Mouse (Mus musculus): ENCODE data around the gene Baz1a. TPM values are rescaled to one million over a fixed set of nuclear protein-coding genes. Genes with fewer than 3 reads are reported as not detected.
A peak's percentile ranks its signal among the peaks of the same experiment; 100 is the strongest.

Gene Baz1a
- polyA plus RNA-seq, 2 experiments, result 17.7 to 26.4 TPM

- Histone ChIP-seq H3K4me1 (replicated peaks; ENCODE audit: control insufficient read depth in 2 of 2, insufficient read depth in 2 of 2, low read length in 1 of 2) (peaks cover 0 to 10% of the 10 kb centered on the region in 2 experiments; a peak in 2 of 4 replicates), H3K36me3 (replicated peaks; ENCODE audit: control insufficient read depth, insufficient read depth, low read depth) (no peaks in the 10 kb centered on the region), H3K9ac (replicated peaks) (no peak overlapping the region; the same call in 1 of the 2 replicates), H3K4me2 (ENCODE audit: low read depth) (peak overlapping the region; percentile 31), H3K27me3 (ENCODE audit: control insufficient read depth, insufficient read depth, low read length) (no peaks in the 10 kb centered on the region), H3K4me3 (ENCODE audit: insufficient read depth in 1 of 2, low read depth in 2 of 2, low read length in 2 of 2) (peak overlapping the region in 1 of 2 experiments; percentile 30; a peak in 1 of 4 replicates), H3K9me3 (ENCODE audit: control insufficient read depth, low read length) (no peaks in the 10 kb centered on the region), H3K27ac (no peak overlapping the region)
- ATAC-seq (ENCODE audit: insufficient read depth) (no peak), DNase-seq (ENCODE audit: low read depth in 3 of 3, low spot score in 3 of 3) (no peak)
- TF ChIP-seq CTCF (IDR thresholded peaks at IDR 0.05; ENCODE audit: low read depth), result no peak
- TF ChIP-seq EP300 (IDR thresholded peaks at IDR 0.05; ENCODE audit: low read depth), result no peak
- WGBS (ENCODE audit: insufficient replicate concordance), result 56% methylated on average over 6 of the region's 6 CpGs
Measured at GRCm38 (mm10) chr12:54994068-54994386, 20.1 kb downstream of the Baz1a start.

DNA sequence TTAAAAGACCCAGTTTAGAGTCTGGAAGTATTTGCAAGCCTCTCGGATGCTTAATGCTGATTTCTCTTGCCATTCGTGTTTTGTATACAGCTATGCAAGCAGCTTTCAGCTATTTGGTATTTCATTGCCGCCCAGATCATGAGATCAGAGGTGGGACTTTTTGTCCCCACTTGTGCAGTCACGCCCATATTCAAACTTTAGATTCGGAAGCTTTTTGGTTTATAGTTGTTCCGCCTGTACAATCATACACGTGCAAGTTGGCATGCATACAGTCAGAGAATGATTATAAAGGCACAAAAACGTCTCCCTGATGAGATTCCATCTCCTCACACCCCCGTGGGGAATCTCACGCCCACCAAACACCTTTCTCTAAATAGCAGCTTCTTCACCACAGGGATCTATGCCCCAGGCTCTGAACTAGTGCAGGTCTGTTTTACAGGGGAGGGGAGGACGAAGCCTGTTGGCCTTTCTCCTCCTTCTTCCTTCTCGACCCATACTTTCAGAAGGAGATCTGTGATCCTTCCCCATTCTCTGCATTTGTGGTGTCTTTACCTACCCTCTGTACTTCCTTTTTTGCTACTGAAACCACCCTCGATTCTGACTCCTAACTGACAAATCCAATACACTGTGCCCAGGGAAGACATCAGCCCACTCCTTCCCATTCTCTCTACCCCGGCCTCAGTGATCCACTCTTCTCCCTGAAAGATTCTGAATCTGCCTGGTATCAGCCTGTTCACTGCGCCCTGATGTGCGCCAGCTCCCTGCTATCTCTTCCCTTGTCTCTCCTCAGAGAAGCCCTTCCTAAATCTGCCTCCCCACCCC is 20.7 kb downstream of the Baz1a start:
- Histone ChIP-seq H3K4me2 (ENCODE audit: low read depth) (peak overlapping the region; percentile 31), H3K9me3 (ENCODE audit: control insufficient read depth, low read length) (no peaks in the 10 kb centered on the region), H3K27ac (no peak overlapping the region), H3K36me3 (replicated peaks; ENCODE audit: control insufficient read depth, insufficient read depth, low read depth) (no peaks in the 10 kb centered on the region), H3K4me3 (ENCODE audit: insufficient read depth in 1 of 2, low read depth in 2 of 2, low read length in 2 of 2) (peak overlapping the region in 1 of 2 experiments; percentile 30; a peak in 1 of 4 replicates), H3K27me3 (ENCODE audit: control insufficient read depth, insufficient read depth, low read length) (no peaks in the 10 kb centered on the region), H3K9ac (replicated peaks) (peak overlapping the region; percentile 18; the same call in 1 of the 2 replicates), H3K4me1 (replicated peaks; ENCODE audit: control insufficient read depth in 2 of 2, insufficient read depth in 2 of 2, low read length in 1 of 2) (peaks cover under 1 to 11% of the 10 kb centered on the region in 2 experiments; a peak in 2 of 4 replicates)
- TF ChIP-seq CTCF (IDR thresholded peaks at IDR 0.05; ENCODE audit: low read depth), result no peak
- TF ChIP-seq EP300 (IDR thresholded peaks at IDR 0.05; ENCODE audit: low read depth), result no peak
- ATAC-seq (ENCODE audit: insufficient read depth), result no peak
- DNase-seq (ENCODE audit: low read depth in 3 of 3, low spot score in 3 of 3), result no peak
- WGBS (ENCODE audit: insufficient replicate concordance), result 29% methylated on average over 16 of the region's 16 CpGs

- ATAC-seq (ENCODE audit: insufficient read depth) (no peak), DNase-seq (ENCODE audit: low read depth in 3 of 3, low spot score in 3 of 3) (no peak)
- Histone ChIP-seq H3K36me3 (replicated peaks; ENCODE audit: control insufficient read depth, insufficient read depth, low read depth) (no peaks in the 10 kb centered on the region), H3K27me3 (ENCODE audit: control insufficient read depth, insufficient read depth, low read length) (no peaks in the 10 kb centered on the region), H3K27ac (no peak overlapping the region), H3K4me1 (replicated peaks; ENCODE audit: control insufficient read depth in 2 of 2, insufficient read depth in 2 of 2, low read length in 1 of 2) (peaks cover 3 to 11% of the 10 kb centered on the region in 2 experiments; a peak in 2 of 4 replicates), H3K9me3 (ENCODE audit: control insufficient read depth, low read length) (no peaks in the 10 kb centered on the region), H3K4me3 (ENCODE audit: insufficient read depth in 1 of 2, low read depth in 2 of 2, low read length in 2 of 2) (no peak overlapping the region), H3K4me2 (ENCODE audit: low read depth) (no peak overlapping the region), H3K9ac (replicated peaks) (no peak overlapping the region)
- TF ChIP-seq CTCF (IDR thresholded peaks at IDR 0.05; ENCODE audit: low read depth), result no peak
- no peak for TF ChIP-seq EP300 (IDR thresholded peaks at IDR 0.05; ENCODE audit: low read depth)
- 70% methylated on average over 3 of the region's 3 CpGs for WGBS (ENCODE audit: insufficient replicate concordance)
Measured at GRCm38 (mm10) chr12:54992814-54993213, 21.3 kb downstream of the Baz1a start.

DNA sequence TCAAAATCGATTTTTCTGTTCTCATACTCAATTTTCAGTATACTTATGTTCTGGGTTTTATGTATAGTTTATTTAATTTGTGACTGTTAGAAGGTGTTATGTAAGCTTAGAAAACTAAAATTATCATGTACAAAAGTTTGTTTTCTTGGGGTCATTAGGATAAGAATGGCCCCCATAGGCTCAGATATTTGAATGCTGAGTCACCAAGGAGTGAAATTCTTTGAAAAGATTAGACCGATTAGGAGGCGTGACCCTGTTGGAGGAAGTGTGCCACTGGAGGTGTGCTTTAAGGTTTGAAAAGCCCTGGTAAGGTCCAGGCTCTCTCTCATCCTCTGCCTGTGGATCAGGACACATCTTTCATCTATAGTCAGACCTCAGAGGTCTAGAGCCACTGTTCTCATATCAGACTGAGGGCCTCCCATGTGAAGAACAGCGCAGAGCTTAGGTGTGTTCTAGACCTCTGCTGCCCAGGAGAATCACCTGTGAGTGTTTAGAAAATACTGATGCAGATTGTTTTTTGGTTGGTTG is 25.8 kb downstream of the Baz1a start:
- Histone ChIP-seq H3K36me3 (replicated peaks; ENCODE audit: control insufficient read depth, insufficient read depth, low read depth) (no peaks in the 10 kb centered on the region), H3K27ac (no peak overlapping the region), H3K9me3 (ENCODE audit: control insufficient read depth, low read length) (no peaks in the 10 kb centered on the region), H3K27me3 (ENCODE audit: control insufficient read depth, insufficient read depth, low read length) (no peaks in the 10 kb centered on the region), H3K4me2 (ENCODE audit: low read depth) (no peak overlapping the region), H3K9ac (replicated peaks) (no peak overlapping the region), H3K4me1 (replicated peaks; ENCODE audit: control insufficient read depth in 2 of 2, insufficient read depth in 2 of 2, low read length in 1 of 2) (peaks cover 9 to 10% of the 10 kb centered on the region in 2 experiments), H3K4me3 (ENCODE audit: insufficient read depth in 1 of 2, low read depth in 2 of 2, low read length in 2 of 2) (no peak overlapping the region)
- TF ChIP-seq EP300 (IDR thresholded peaks at IDR 0.05; ENCODE audit: low read depth), result no peak
- TF ChIP-seq CTCF (IDR thresholded peaks at IDR 0.05; ENCODE audit: low read depth), result no peak
- ATAC-seq (ENCODE audit: insufficient read depth) (no peak), DNase-seq (ENCODE audit: low read depth in 3 of 3, low spot score in 3 of 3) (peak in 2 of 3 experiments; percentile 28 to 33)
- 70% methylated on average over 4 of the region's 4 CpGs for WGBS (ENCODE audit: insufficient replicate concordance)

DNA sequence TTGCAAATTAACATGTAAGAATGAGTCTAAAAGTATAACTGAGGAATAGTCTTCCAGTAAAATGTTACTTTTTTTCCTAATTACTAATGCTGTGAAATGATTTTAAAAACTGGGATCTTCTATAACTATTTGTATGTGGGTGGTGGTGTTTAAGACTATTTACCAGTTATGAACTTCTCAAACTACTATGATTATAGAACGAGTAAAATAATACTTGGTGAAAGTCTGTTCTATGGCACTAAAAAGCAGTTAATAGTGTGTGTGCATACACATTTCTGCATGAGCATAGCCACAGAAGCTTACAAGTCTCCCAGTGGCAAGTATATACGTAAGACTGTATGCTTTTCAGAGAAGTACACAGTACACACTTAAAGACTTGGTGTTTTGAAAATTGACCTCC is 27.0 kb downstream of the Baz1a start:
- H3K9ac ChIP-seq (replicated peaks), result no peak overlapping the region
- no peak overlapping the region for H3K27ac ChIP-seq
- TF ChIP-seq EP300 (IDR thresholded peaks at IDR 0.05; ENCODE audit: low read depth) (no peak), CTCF (IDR thresholded peaks at IDR 0.05; ENCODE audit: low read depth) (no peak)
- WGBS (ENCODE audit: insufficient replicate concordance), result 64% methylated on average over 2 of the region's 2 CpGs
- DNase-seq (ENCODE audit: low read depth in 3 of 3, low spot score in 3 of 3), result no peak
- H3K4me3 ChIP-seq (ENCODE audit: insufficient read depth in 1 of 2, low read depth in 2 of 2, low read length in 2 of 2), result no peak overlapping the region
- no peaks in the 10 kb centered on the region for H3K27me3 ChIP-seq (ENCODE audit: control insufficient read depth, insufficient read depth, low read length)
- H3K36me3 ChIP-seq (replicated peaks; ENCODE audit: control insufficient read depth, insufficient read depth, low read depth), result peaks cover 2% of the 10 kb centered on the region; the same call in 1 of the 2 replicates
- H3K4me1 ChIP-seq (replicated peaks; ENCODE audit: control insufficient read depth in 2 of 2, insufficient read depth in 2 of 2, low read length in 1 of 2), result peaks cover 11 to 13% of the 10 kb centered on the region in 2 experiments
- no peak for ATAC-seq (ENCODE audit: insufficient read depth)
- no peak overlapping the region for H3K4me2 ChIP-seq (ENCODE audit: low read depth)
- no peaks in the 10 kb centered on the region for H3K9me3 ChIP-seq (ENCODE audit: control insufficient read depth, low read length)
